Mouse (Mus musculus): ENCODE results near the gene Knstrn. TPM values are rescaled to one million over a fixed set of nuclear protein-coding genes. Genes with fewer than 3 reads are reported as not detected.

Gene Knstrn
- polyA plus RNA-seq (2015; fragmentation: Nextera tagmentation; extraction: Ambion mirVana) = 130 and 133 TPM in 2 replicates

DNA sequence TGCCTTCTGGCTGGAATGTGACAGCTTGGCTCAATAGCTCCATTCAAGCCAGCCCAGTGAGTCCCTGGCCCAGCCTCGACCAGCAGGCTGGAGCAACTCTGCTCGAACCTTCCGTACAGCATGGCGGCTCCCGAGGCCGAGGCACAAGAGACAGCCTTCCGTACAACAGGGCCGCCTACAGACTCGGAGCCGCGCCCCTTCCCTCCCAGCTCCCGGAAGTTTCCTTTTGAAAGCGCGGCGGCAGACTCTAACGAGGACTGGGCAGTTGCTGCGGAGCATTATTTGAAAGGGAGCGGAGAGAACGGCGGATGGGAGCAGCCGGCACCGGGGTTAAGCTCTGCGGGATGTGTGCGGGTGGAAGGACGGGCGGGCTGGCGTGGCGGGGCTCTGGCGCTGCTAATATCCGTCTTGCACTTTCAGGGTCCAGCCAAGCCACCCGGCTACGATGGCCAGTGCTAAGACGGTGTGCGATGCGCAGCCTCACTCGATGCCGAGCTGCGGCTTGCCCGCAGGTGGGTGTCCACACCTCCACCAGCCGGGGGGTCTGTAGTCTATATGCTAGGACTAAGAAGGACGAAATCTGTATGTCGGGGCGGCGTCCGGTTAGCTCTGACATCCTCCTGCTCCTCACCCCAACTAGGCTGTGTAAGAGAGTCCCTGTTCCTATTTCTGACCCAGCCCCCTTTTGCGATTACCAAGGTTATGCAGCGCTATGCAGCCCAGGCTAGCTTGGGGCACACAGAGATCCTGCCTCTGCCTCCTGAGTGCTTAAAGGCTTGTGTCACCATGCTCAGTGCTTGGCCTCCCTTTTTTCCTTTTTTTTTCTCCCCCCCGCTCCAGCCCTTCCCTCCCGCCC lies at the start of gene Knstrn:
Gene Knstrn (plus strand): TSS at position 23 of the 856 bp plus-strand sequence.
- peak within 1 kb of the TSS; percentile 88 for H3K4me2 ChIP-seq
- H3K9me3 ChIP-seq (replicated peaks) = no peaks in the 10 kb centered on the region
- H3K27me3 ChIP-seq = 0 out of 2 replicates have a peak, but pooled peaks cover 3% of the 10 kb centered on the region
- H3K4me3 ChIP-seq = peak within 1 kb of the TSS; percentile 75
- H3K36me3 ChIP-seq (ENCODE audit: poor library complexity, severe bottlenecking) = peaks cover 23% of the 10 kb centered on the region
- H3K9ac ChIP-seq = peak within 1 kb of the TSS; percentile 80
- ATAC-seq = peak; percentile 97
- H3K27ac ChIP-seq = peak within 1 kb of the TSS; percentile 74
- WGBS = under 1% methylated on average over 49 of the region's 49 CpGs
- H3K4me1 ChIP-seq = peaks cover 25% of the 10 kb centered on the region

DNA sequence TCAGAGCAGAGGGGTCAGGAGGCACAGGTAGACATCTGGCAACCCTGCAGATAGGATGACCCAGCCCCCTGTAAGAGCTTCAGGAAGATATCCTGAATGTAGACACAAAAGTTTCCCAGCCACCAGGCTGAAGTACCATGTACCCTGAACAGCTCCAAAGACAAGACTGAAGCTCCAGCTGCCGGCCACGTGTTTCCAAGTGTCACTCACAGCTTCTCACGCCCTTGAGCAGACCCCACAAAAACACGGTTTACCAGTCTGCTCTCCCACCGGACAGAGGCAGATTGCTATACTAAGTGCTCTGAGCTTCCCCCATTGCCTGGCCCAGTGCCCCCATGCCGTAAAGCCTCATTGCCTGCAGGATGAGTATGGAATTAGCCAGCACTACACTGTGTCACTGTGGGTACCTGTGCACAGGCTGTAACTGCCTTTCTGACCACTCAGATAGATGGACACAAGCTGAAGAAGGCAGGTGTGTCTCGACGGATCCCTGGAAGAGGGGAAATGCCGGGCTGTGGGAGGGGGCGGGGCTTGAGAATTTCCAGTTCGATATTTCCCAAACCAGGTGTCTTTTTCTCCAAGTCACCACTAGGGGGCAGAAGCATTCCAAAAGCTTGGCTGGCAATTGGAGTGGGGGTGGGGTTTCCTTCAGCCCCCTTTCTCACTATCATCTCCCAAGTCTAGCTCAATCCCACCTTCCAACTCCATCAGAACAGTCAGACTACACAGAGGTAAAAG lies 49.5 kb upstream of the Knstrn start:
- Histone ChIP-seq H3K27me3 (no peaks in the 10 kb centered on the region), H3K9me3 (replicated peaks) (no peaks in the 10 kb centered on the region), H3K4me2 (0 out of 2 replicates have a peak overlapping the region, but pooled peaks have one; percentile 3), H3K36me3 (ENCODE audit: poor library complexity, severe bottlenecking) (no peaks in the 10 kb centered on the region), H3K4me1 (peaks cover 50% of the 10 kb centered on the region), H3K27ac (no peak overlapping the region; the same call in 1 of the 2 replicates), H3K4me3 (no peak overlapping the region), H3K9ac (no peak overlapping the region)
- whole genome bisulfite sequencing = 20% methylated on average over 11 of the region's 11 CpGs
- no peak for ATAC-seq

DNA sequence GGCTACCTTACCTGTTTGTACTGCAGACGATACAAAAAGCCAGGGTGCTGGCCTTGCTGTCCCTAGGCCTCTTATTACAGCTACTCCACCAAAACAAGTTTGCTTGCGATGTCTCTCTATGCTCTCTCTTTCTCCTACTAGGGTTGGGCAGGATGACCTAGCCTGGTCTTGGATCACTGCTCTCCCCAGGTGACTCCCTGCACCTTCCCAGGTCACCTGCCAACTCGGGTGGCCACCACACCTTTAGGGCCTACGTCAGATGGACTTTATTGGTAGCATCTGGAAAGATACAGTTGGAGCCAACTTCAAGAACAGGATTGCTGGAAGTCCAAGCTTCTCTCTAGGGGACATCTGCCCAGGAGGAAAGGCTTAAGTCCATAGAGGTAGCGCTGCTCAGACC lies 48.9 kb upstream of the Knstrn start:
- 86% methylated on average over 5 of the region's 5 CpGs for WGBS
- Histone ChIP-seq H3K27me3 (no peaks in the 10 kb centered on the region), H3K4me3 (no peak overlapping the region), H3K36me3 (ENCODE audit: poor library complexity, severe bottlenecking) (no peaks in the 10 kb centered on the region), H3K27ac (no peak overlapping the region), H3K9ac (no peak overlapping the region), H3K4me1 (peaks cover 45% of the 10 kb centered on the region), H3K4me2 (no peak overlapping the region), H3K9me3 (replicated peaks) (no peaks in the 10 kb centered on the region)
- no peak for ATAC-seq

DNA sequence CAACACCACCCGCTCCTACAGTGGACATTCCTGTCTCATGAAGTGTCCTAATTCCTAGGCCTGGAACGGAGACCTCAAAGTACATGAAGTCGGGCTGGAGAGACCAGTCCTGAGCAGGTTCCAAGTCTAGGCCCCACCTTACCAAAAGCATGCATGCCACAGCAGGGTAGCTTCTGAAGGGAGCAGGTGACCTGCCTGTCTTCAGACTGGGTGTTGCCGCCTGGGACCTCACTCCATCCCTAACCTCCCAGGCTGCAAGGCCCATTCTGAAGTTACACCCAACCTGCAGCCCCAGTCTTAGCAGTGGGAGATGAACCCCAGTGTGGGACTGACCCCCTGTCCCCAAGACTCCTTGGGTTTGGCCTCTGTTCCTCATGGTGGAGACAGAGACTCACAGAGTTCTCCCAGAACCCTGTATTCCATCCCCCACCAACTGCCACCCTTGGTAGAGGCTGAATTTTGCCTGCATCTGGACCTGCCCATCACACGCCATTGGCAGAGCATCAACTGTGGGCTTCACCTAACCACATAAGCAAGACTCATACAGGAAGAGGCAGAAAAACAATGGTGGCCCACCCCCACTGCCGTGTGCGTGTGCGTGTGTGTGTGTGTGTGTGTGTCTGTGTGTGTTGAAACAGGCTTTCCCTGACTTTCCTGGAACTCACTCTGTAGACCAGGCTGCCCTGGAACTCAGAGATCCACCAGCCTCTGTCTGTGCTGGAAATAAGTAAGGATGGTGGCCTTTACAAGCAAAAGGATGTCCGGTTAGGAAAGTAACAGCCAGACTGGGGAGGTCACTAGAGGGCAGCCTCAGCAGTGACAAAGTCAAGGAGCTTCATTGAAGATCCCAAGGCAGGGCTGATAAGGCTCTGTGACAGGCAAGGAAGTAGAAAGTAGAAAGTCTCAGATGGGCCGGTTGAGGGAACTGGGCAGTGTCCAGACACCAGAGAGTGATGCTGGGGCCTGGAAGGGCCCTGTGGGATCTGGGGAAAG lies 47.5 kb upstream of the Knstrn start:
- peaks cover 31% of the 10 kb centered on the region for H3K4me1 ChIP-seq
- no peak overlapping the region for H3K9ac ChIP-seq
- no peaks in the 10 kb centered on the region for H3K9me3 ChIP-seq (replicated peaks)
- no peak overlapping the region for H3K4me2 ChIP-seq
- H3K27ac ChIP-seq = no peak overlapping the region
- ATAC-seq = no peak
- WGBS = 74% methylated on average over 10 of the region's 10 CpGs
- no peaks in the 10 kb centered on the region for H3K27me3 ChIP-seq
- H3K4me3 ChIP-seq = no peak overlapping the region
- no peaks in the 10 kb centered on the region for H3K36me3 ChIP-seq (ENCODE audit: poor library complexity, severe bottlenecking)

GRCm38 (mm10) chr2:118772158-118772874 lies 41.5 kb upstream of the Knstrn start, which contains the start of gene Phgr1:
Phgr1 (plus strand) TSS chr2:118772769.
- 91% methylated on average over 6 of the region's 6 CpGs for WGBS
- Histone ChIP-seq H3K9ac (no peak within 1 kb of the TSS), H3K27ac (no peak within 1 kb of the TSS), H3K4me3 (no peak within 1 kb of the TSS), H3K4me1 (peaks cover 13% of the 10 kb centered on the region), H3K9me3 (replicated peaks) (no peaks in the 10 kb centered on the region), H3K4me2 (no peak within 1 kb of the TSS), H3K36me3 (ENCODE audit: poor library complexity, severe bottlenecking) (no peaks in the 10 kb centered on the region), H3K27me3 (0 out of 2 replicates have a peak, but pooled peaks cover 2% of the 10 kb centered on the region)
- no peak for ATAC-seq

GRCm38 (mm10) chr2:118774536-118774935 lies 39.3 kb upstream of the Knstrn start:
- Histone ChIP-seq H3K27ac (no peak overlapping the region), H3K4me2 (no peak overlapping the region), H3K9ac (no peak overlapping the region), H3K36me3 (ENCODE audit: poor library complexity, severe bottlenecking) (no peaks in the 10 kb centered on the region), H3K4me3 (no peak overlapping the region), H3K27me3 (0 out of 2 replicates have a peak, but pooled peaks cover 4% of the 10 kb centered on the region), H3K4me1 (peaks cover 18% of the 10 kb centered on the region), H3K9me3 (replicated peaks) (no peaks in the 10 kb centered on the region)
- WGBS = 81% methylated on average over 2 of the region's 2 CpGs
- no peak for ATAC-seq

- no peak for ATAC-seq
- H3K27me3 ChIP-seq = 0 out of 2 replicates have a peak, but pooled peaks cover 4% of the 10 kb centered on the region
These were observed 38.4 kb upstream of the Knstrn start for GRCm38 (mm10) chr2:118775396-118775795.

GRCm38 (mm10) chr2:118775846-118776245 lies 38.0 kb upstream of the Knstrn start:
- no peak overlapping the region for H3K4me2 ChIP-seq
- 0 out of 2 replicates have a peak, but pooled peaks cover 5% of the 10 kb centered on the region for H3K27me3 ChIP-seq
- WGBS = 67% methylated on average over 3 of the region's 4 CpGs
- no peak overlapping the region for H3K4me3 ChIP-seq
- peak overlapping the region; percentile 30; the same call in 1 of the 2 replicates for H3K9ac ChIP-seq
- peak overlapping the region; percentile 76 for H3K27ac ChIP-seq
- ATAC-seq = peak; percentile 46; the same call in 1 of the 2 replicates
- no peaks in the 10 kb centered on the region for H3K9me3 ChIP-seq (replicated peaks)
- peaks cover 29% of the 10 kb centered on the region for H3K4me1 ChIP-seq
- no peaks in the 10 kb centered on the region for H3K36me3 ChIP-seq (ENCODE audit: poor library complexity, severe bottlenecking)

More at GRCm38 (mm10) chr2:118775396-118775795, 38.4 kb upstream of the Knstrn start:
- H3K27ac ChIP-seq = peak overlapping the region; percentile 7
- WGBS = 53% methylated on average over 1 of the region's 1 CpGs
- no peak overlapping the region for H3K9ac ChIP-seq
- H3K36me3 ChIP-seq (ENCODE audit: poor library complexity, severe bottlenecking) = no peaks in the 10 kb centered on the region
- peaks cover 24% of the 10 kb centered on the region for H3K4me1 ChIP-seq
- H3K4me2 ChIP-seq = no peak overlapping the region
- H3K4me3 ChIP-seq = no peak overlapping the region
- no peaks in the 10 kb centered on the region for H3K9me3 ChIP-seq (replicated peaks)

- 74% methylated on average over 2 of the region's 2 CpGs for WGBS
These were observed 37.5 kb upstream of the Knstrn start for GRCm38 (mm10) chr2:118776295-118776694.

GRCm38 (mm10) chr2:118778418-118778817 lies 35.4 kb upstream of the Knstrn start:
- Histone ChIP-seq H3K27me3 (peaks cover 8% of the 10 kb centered on the region; the same call in 1 of the 2 replicates), H3K27ac (no peak overlapping the region), H3K4me1 (peaks cover 31% of the 10 kb centered on the region), H3K9ac (no peak overlapping the region), H3K36me3 (ENCODE audit: poor library complexity, severe bottlenecking) (no peaks in the 10 kb centered on the region), H3K9me3 (replicated peaks) (no peaks in the 10 kb centered on the region), H3K4me3 (no peak overlapping the region), H3K4me2 (no peak overlapping the region)
- WGBS = 77% methylated on average over 4 of the region's 4 CpGs
- no peak for ATAC-seq

More at GRCm38 (mm10) chr2:118776295-118776694, 37.5 kb upstream of the Knstrn start:
- Histone ChIP-seq H3K4me3 (no peak overlapping the region), H3K9me3 (replicated peaks) (no peaks in the 10 kb centered on the region), H3K36me3 (ENCODE audit: poor library complexity, severe bottlenecking) (no peaks in the 10 kb centered on the region), H3K4me1 (peaks cover 31% of the 10 kb centered on the region), H3K4me2 (no peak overlapping the region), H3K27me3 (0 out of 2 replicates have a peak, but pooled peaks cover 8% of the 10 kb centered on the region), H3K9ac (peak overlapping the region; percentile 30; the same call in 1 of the 2 replicates), H3K27ac (peak overlapping the region; percentile 76)
- ATAC-seq = 0 out of 2 replicates have a peak, but pooled peaks have one; percentile 4
